Comparison of ENCODE assay signal across 29 mouse cellular contexts in the genomic region with DNA sequence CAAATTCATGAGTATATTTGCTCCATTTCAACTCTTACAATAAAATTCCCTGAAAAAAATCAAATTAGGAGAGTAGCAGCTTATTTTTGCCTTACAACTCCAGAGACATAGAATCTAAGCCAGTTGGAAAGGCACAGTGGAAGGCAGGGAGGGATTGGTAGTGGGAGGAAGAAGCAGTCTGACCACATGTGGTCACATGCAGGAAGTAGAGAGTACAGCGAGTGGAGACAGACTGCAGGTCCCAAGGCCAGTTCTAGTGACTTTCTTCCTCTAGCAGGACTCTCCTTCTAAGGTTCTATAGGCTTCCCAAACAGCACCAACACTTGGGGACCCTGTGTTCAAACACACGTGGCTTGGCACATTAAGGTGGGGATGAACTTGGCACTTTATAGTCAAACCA.
DNase-seq lines count a peak whose midpoint lies in the region; ATAC-seq and TF ChIP-seq lines count a peak whose summit lies in the region.
"Had no signal": no experiment of that assay in that cellular context is flagged by ENCODE, and none has a peak within 500 bp of the region (broad histone marks: within the 10 kb centered on the region; RNA-seq: fewer than 3 reads in every experiment).

No protein-coding gene starts in this region.

- no peak overlapping the region for H3K9ac ChIP-seq in stomach, postnatal 0 days (ENCODE audit: low read length)
- H3K9ac ChIP-seq: embryonic facial prominence, embryonic 13.5 days; embryonic facial prominence, embryonic 15.5 days; forebrain, embryonic 12.5 days had no signal

- H3K4me2 ChIP-seq in stomach, postnatal 0 days (replicated peaks; ENCODE audit: low read depth) = no peak overlapping the region
- H3K4me2 ChIP-seq: embryonic facial prominence, embryonic 13.5 days; embryonic facial prominence, embryonic 15.5 days; forebrain, embryonic 12.5 days had no signal

- no peak for TF ChIP-seq CTCF in stomach, postnatal 0 days (IDR thresholded peaks at IDR 0.05; ENCODE audit: low read depth)

- intact Hi-C loops in heart, postnatal 36 days (cut with DNase I) = no loop called here

- H3K27me3 ChIP-seq in megakaryocyte, embryonic 14.5 days (replicated peaks) = no peaks in the 10 kb centered on the region
- no peaks in the 10 kb centered on the region for H3K27me3 ChIP-seq in stomach, postnatal 0 days (ENCODE audit: control insufficient read depth, insufficient read depth, low read length)
- H3K27me3 ChIP-seq: CH12.LX; embryonic facial prominence, embryonic 13.5 days; embryonic facial prominence, embryonic 15.5 days; forebrain, embryonic 12.5 days had no signal

- peak overlapping the region; percentile 53 for H3K4me3 ChIP-seq in megakaryocyte, embryonic 14.5 days (replicated peaks)
- H3K4me3 ChIP-seq in stomach, postnatal 0 days (ENCODE audit: low read depth, low read length) = no peak overlapping the region
- H3K4me3 ChIP-seq: embryonic facial prominence, embryonic 13.5 days; embryonic facial prominence, embryonic 15.5 days; erythroblast, embryonic 14.5 days; forebrain, embryonic 10.5 days; forebrain, embryonic 12.5 days had no signal

- peaks cover 4% of the 10 kb centered on the region; the same call in 1 of the 2 replicates for H3K4me1 ChIP-seq in megakaryocyte, embryonic 14.5 days
- no peaks in the 10 kb centered on the region for H3K4me1 ChIP-seq in stomach, postnatal 0 days (replicated peaks; ENCODE audit: control insufficient read depth, insufficient read depth)
- H3K4me1 ChIP-seq: embryonic facial prominence, embryonic 13.5 days; embryonic facial prominence, embryonic 15.5 days; forebrain, embryonic 10.5 days; forebrain, embryonic 12.5 days had no signal

- no peak overlapping the region for H3K27ac ChIP-seq in stomach, postnatal 0 days (replicated peaks)
- H3K27ac ChIP-seq: embryonic facial prominence, embryonic 13.5 days; embryonic facial prominence, embryonic 15.5 days; forebrain, embryonic 10.5 days; forebrain, embryonic 12.5 days had no signal

- no peak for TF ChIP-seq EP300 in stomach, postnatal 0 days (optimal IDR thresholded peaks at IDR 0.05)

- peak; percentile 92 for ATAC-seq in common myeloid progenitor, adult 5-6 weeks (replicated peaks; ENCODE audit: low read depth, poor library complexity, severe bottlenecking)
- ATAC-seq in hematopoietic stem cell, adult 5-6 weeks (replicated peaks in 1 of 2; ENCODE audit: insufficient read depth in 1 of 2, low FRiP score in 2 of 2, low TSS enrichment in 1 of 2, low read depth in 1 of 2, poor library complexity in 2 of 2, severe bottlenecking in 2 of 2) = peak; percentile 76 to 98
- no peak for ATAC-seq in stomach, postnatal 0 days (ENCODE audit: low FRiP score, low TSS enrichment)
- ATAC-seq: activated CD4-positive, CD25-positive, alpha-beta regulatory T cell, adult 4 months; CD4-positive, CD25-positive, alpha-beta regulatory T cell, adult 4 months; forebrain, embryonic 14.5 days; forebrain, embryonic 16.5 days; Patski had no signal

- DNase-seq in lung, postnatal 36 days = no peak
- DNase-seq in stomach, postnatal 0 days (ENCODE audit: low spot score) = no peak
- DNase-seq in lung, postnatal 4 days = no peak
- no peak for DNase-seq in heart, postnatal 36 days
- DNase-seq: adrenal gland, adult 8-10 months; adrenal gland, postnatal 14 days; adrenal gland, postnatal 36 days; B cell, adult 2 months; cerebellum, adult 11-12 months; cerebellum, adult 2 months; cerebellum, adult 9-10 months; cerebellum, postnatal 10 days; cerebellum, postnatal 25 days; embryo, embryonic 11 days had no signal

- H3K36me3 ChIP-seq in megakaryocyte, embryonic 14.5 days (replicated peaks; ENCODE audit: low read length) = no peaks in the 10 kb centered on the region
- no peaks in the 10 kb centered on the region for H3K36me3 ChIP-seq in stomach, postnatal 0 days (ENCODE audit: control insufficient read depth, insufficient read depth, low read length)
- H3K36me3 ChIP-seq: embryonic facial prominence, embryonic 13.5 days; embryonic facial prominence, embryonic 15.5 days; forebrain, embryonic 10.5 days; forebrain, embryonic 12.5 days; G1E had no signal

- H3K9me3 ChIP-seq in megakaryocyte, embryonic 14.5 days = 0 out of 2 replicates have a peak, but pooled peaks cover 6% of the 10 kb centered on the region
- H3K9me3 ChIP-seq in stomach, postnatal 0 days (ENCODE audit: control insufficient read depth, low read length) = no peaks in the 10 kb centered on the region
- H3K9me3 ChIP-seq: embryonic facial prominence, embryonic 13.5 days; embryonic facial prominence, embryonic 15.5 days; forebrain, embryonic 10.5 days; forebrain, embryonic 12.5 days had no signal

- WGBS in stomach, postnatal 0 days = 80% methylated on average over 2 of the region's 2 CpGs
